Mouse (Mus musculus): ENCODE results near the gene Cat. TPM values are rescaled to one million over a fixed set of nuclear protein-coding genes. Genes with fewer than 3 reads are reported as not detected.

Cat gene
- polyA plus RNA-seq, 1 experiment from 2014 or later = 92.6 TPM

GRCm38 (mm10) chr2:103415774-103416173 lies 69.2 kb downstream of the Cat start:
- ATAC-seq = no peak
- Histone ChIP-seq H3K9me3 (replicated peaks; ENCODE audit: control insufficient read depth, low read length, poor library complexity, severe bottlenecking) (no peaks in the 10 kb centered on the region), H3K36me3 (ENCODE audit: control insufficient read depth, insufficient read depth, low read length) (no peaks in the 10 kb centered on the region), H3K4me2 (ENCODE audit: low read length) (no peak overlapping the region), H3K27me3 (ENCODE audit: control insufficient read depth, insufficient read depth, low read depth, low read length) (no peaks in the 10 kb centered on the region), H3K4me1 (ENCODE audit: control insufficient read depth, insufficient read depth, low read length) (no peaks in the 10 kb centered on the region), H3K9ac (ENCODE audit: low read depth, low read length) (no peak overlapping the region), H3K27ac (ENCODE audit: low read length) (no peak overlapping the region), H3K4me3 (ENCODE audit: low read depth, low read length) (no peak overlapping the region)
- 91% methylated on average over 3 of the region's 3 CpGs for WGBS

- H3K36me3 ChIP-seq (ENCODE audit: control insufficient read depth, insufficient read depth, low read length) = no peaks in the 10 kb centered on the region
- no peak overlapping the region for H3K9ac ChIP-seq (ENCODE audit: low read depth, low read length)
- no peaks in the 10 kb centered on the region for H3K27me3 ChIP-seq (ENCODE audit: control insufficient read depth, insufficient read depth, low read depth, low read length)
- WGBS = 84% methylated on average over 5 of the region's 5 CpGs
- H3K4me2 ChIP-seq (ENCODE audit: low read length) = no peak overlapping the region
- no peak overlapping the region for H3K4me3 ChIP-seq (ENCODE audit: low read depth, low read length)
- ATAC-seq = no peak
- no peak overlapping the region for H3K27ac ChIP-seq (ENCODE audit: low read length)
- H3K9me3 ChIP-seq (replicated peaks; ENCODE audit: control insufficient read depth, low read length, poor library complexity, severe bottlenecking) = no peaks in the 10 kb centered on the region
- no peaks in the 10 kb centered on the region for H3K4me1 ChIP-seq (ENCODE audit: control insufficient read depth, insufficient read depth, low read length)
Measured at GRCm38 (mm10) chr2:103413381-103413780, 71.6 kb downstream of the Cat start.

- H3K4me3 ChIP-seq (ENCODE audit: low read depth, low read length) = no peak overlapping the region
- no peaks in the 10 kb centered on the region for H3K27me3 ChIP-seq (ENCODE audit: control insufficient read depth, insufficient read depth, low read depth, low read length)
- no peak overlapping the region for H3K4me2 ChIP-seq (ENCODE audit: low read length)
- no peaks in the 10 kb centered on the region for H3K36me3 ChIP-seq (ENCODE audit: control insufficient read depth, insufficient read depth, low read length)
- ATAC-seq = no peak
- H3K4me1 ChIP-seq (ENCODE audit: control insufficient read depth, insufficient read depth, low read length) = no peaks in the 10 kb centered on the region
- WGBS = 85% methylated on average over 3 of the region's 3 CpGs
- H3K27ac ChIP-seq (ENCODE audit: low read length) = no peak overlapping the region
- no peak overlapping the region for H3K9ac ChIP-seq (ENCODE audit: low read depth, low read length)
- H3K9me3 ChIP-seq (replicated peaks; ENCODE audit: control insufficient read depth, low read length, poor library complexity, severe bottlenecking) = no peaks in the 10 kb centered on the region
Measured at GRCm38 (mm10) chr2:103411816-103412215, 73.1 kb downstream of the Cat start.

GRCm38 (mm10) chr2:103411348-103411747 lies 73.6 kb downstream of the Cat start, which contains the start of gene Elf5:
Gene Elf5 (plus strand): TSS chr2:103411688.
- no peak for ATAC-seq
- H3K27ac ChIP-seq (ENCODE audit: low read length) = no peak within 1 kb of the TSS
- H3K4me2 ChIP-seq (ENCODE audit: low read length) = no peak within 1 kb of the TSS
- H3K36me3 ChIP-seq (ENCODE audit: control insufficient read depth, insufficient read depth, low read length) = no peaks in the 10 kb centered on the region
- H3K9me3 ChIP-seq (replicated peaks; ENCODE audit: control insufficient read depth, low read length, poor library complexity, severe bottlenecking) = no peaks in the 10 kb centered on the region
- H3K4me3 ChIP-seq (ENCODE audit: low read depth, low read length) = no peak within 1 kb of the TSS
- WGBS = 88% methylated on average over 6 of the region's 6 CpGs
- H3K4me1 ChIP-seq (ENCODE audit: control insufficient read depth, insufficient read depth, low read length) = no peaks in the 10 kb centered on the region
- H3K27me3 ChIP-seq (ENCODE audit: control insufficient read depth, insufficient read depth, low read depth, low read length) = no peaks in the 10 kb centered on the region
- H3K9ac ChIP-seq (ENCODE audit: low read depth, low read length) = no peak within 1 kb of the TSS

GRCm38 (mm10) chr2:103406239-103406638 lies 78.7 kb downstream of the Cat start:
- Histone ChIP-seq H3K9me3 (replicated peaks; ENCODE audit: control insufficient read depth, low read length, poor library complexity, severe bottlenecking) (no peaks in the 10 kb centered on the region), H3K4me2 (ENCODE audit: low read length) (no peak overlapping the region), H3K27ac (ENCODE audit: low read length) (no peak overlapping the region), H3K4me1 (ENCODE audit: control insufficient read depth, insufficient read depth, low read length) (no peaks in the 10 kb centered on the region), H3K9ac (ENCODE audit: low read depth, low read length) (no peak overlapping the region), H3K27me3 (ENCODE audit: control insufficient read depth, insufficient read depth, low read depth, low read length) (no peaks in the 10 kb centered on the region), H3K4me3 (ENCODE audit: low read depth, low read length) (no peak overlapping the region), H3K36me3 (ENCODE audit: control insufficient read depth, insufficient read depth, low read length) (no peaks in the 10 kb centered on the region)
- 85% methylated on average over 3 of the region's 3 CpGs for WGBS
- ATAC-seq = no peak

Other genes starting within 250 kb of the Cat start
- 0.10 and 0.19 TPM in 2 replicates for gene Ehf, start 181.9 kb downstream of the Cat start, polyA plus RNA-seq (2015; fragmentation: Nextera tagmentation; extraction: Ambion mirVana)
- gene Elf5, start 73.5 kb downstream of the Cat start, polyA plus RNA-seq (2015; fragmentation: Nextera tagmentation; extraction: Ambion mirVana) = not detected in 2 replicates
- 8.7 and 9.0 TPM in 2 replicates for gene Abtb2, start 81.2 kb upstream of the Cat start, polyA plus RNA-seq (2015; fragmentation: Nextera tagmentation; extraction: Ambion mirVana)

All from midbrain, embryonic 16.5 days (tissue).